Mouse (Mus musculus) spleen, adult 12 weeks (tissue): ENCODE results near the gene Lmbr1l.
"Not testable (repeated sequence)": the region's sequence is repeated elsewhere in the genome, so short reads cannot be mapped to it uniquely, and the experiment has no call there.

Source experiments
- DNase-seq: peaks from one replicate; pipeline ENCODE4 v3.0.0; 2022; ENCODE audit warnings: low spot score

Gene Lmbr1l

DNA sequence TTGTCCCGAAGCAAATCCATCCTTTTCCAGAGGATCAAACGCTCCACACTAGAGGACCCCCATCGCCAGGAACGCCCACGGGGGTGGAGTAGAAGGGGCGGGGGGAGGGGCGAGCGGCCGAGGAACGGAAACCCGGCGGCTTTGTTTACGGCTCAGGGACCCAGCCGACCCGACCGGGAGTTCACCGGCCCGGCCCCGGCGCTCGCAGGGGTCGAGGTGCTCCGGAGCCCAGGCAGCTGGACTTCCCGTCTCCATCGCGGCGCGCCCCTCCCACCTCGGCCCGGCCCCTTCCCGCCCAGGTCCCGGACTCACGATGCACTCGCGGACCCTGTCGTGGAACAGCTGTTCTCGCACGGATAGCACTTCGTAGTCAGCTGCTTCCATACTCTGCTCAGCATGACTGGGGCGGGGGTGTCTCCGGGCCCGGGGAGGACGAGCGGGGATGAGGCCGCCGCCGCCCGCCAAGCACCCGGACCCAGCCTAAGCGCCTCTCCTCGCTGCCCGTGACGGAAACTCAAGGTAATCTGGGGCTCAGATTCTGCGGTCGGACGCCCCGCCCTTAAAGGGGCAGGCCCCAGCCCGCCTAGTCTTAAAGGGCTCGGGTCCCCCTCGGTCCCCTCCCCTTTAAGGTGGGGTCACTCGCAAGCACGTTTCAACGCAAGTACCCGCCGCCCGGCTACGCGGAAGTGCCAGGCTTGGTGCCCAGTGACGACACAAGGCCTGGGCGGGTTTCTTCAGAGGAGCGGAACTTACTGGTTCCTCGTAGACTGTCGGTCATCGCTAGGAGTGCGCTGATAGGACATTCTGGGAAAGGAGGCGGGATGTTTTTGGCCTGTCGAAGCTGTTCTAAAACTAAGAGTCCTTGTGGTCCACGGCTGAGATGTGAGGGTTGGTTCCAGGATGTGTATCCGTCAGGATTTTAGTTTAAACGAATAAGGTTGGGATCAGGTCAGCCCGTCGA, at the start of gene Lmbr1l:
Lmbr1l (minus strand) TSS at position 694 of the 961 bp plus-strand sequence.
- DNase-seq, result peak; percentile 96

DNA sequence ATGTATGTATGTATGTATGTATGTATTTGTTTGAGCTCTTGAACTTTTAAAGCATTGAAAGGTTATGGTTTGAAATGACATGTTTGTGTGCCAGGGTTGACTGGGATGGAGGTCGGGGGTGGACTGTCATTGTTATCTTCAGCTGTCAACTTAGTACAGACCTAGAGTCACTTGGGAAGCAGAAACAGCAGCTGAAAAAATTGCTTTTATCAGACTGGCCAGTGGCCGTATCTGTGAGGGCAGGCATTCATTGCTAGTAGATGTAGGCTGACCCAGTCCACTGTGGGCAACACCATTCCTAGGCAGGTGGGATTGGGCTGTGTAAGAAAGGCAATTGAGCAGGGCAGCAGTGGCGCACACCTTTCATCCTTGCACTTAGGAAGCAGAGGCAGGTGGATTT, 41.5 kb upstream of the Lmbr1l start:
- DNase-seq, result no peak

DNA sequence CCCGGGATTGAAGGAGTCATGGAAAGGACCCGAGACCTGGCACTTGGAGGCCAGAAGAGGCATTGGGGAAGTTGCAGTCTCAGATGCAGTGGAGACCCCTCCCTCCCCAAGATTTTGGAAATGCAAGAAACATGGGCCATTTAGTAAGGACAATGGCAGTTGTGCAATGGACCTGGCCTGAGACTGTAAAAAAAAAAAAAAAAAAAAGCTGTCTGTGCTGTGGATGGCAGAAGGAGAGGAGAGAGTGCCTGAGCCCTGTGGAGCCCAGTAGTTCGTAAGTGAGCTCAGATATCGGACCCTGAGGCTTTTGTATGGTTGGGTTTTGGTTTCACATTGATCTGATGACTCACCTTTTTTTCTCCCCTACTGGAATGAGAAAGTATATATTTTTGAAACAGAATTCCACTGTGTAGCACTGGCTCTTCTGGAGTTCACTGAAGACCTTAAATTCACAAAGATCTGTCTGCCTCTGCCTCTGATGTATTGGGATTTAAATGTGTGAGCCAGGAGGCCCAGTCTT, 40.9 kb upstream of the Lmbr1l start:
- DNase-seq, result no peak

DNA sequence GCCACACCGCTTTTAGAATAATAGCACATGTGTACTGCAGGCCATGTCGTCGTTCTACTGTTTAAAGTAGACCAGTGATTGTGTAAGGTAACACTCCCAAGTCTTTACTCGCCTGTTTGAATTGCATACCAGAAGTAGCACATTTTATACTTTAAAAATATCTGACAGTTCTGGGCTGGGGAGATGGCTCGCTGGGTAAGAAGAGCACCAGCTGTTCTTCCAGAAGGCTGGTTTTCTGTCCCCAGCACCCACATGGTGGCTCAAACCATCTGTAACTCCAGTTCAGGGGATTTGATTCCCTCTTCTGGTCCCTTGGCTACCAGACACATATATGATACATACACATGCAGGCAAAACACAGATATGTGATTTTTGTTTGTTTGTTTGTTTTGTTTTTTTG, 39.4 kb upstream of the Lmbr1l start:
- DNase-seq, result no peak

DNA sequence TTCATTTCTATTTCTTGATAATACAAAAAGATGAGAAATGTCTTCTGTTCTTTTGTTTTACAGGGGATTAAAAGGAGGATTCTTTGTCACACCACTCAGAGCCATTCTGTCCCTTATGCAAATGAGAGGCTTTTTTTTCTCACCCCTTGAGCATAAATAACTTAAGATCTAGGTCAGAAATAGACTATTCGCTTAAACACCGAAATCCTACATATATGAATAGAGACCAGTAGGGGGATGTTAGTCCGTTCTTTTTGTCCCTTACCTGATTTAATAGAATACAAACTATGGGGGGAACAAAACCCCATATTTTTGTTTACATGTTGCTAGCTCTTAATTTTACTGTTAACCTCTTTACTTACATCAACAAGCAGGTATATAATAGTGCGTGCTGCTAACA, 38.0 kb upstream of the Lmbr1l start:
- no peak for DNase-seq

DNA sequence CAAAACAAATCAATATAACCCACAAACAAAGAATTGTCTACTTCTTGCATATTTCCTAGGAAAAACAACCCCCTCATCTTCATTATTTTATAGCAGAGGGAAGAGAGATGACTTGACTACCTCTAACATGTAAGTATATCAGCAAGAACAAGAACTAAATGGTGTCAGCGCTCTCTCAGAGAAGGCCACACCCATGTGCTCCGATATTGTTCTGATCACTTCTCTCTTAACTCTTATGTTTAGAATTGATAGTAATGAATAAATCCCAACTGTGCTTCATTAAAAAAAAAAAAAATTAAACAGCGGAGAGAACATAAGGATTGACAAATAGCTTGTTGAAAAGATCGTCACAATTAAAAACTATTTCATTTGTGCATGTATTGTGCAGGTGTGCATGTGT, 37.3 kb upstream of the Lmbr1l start:
- DNase-seq, result no peak

DNA sequence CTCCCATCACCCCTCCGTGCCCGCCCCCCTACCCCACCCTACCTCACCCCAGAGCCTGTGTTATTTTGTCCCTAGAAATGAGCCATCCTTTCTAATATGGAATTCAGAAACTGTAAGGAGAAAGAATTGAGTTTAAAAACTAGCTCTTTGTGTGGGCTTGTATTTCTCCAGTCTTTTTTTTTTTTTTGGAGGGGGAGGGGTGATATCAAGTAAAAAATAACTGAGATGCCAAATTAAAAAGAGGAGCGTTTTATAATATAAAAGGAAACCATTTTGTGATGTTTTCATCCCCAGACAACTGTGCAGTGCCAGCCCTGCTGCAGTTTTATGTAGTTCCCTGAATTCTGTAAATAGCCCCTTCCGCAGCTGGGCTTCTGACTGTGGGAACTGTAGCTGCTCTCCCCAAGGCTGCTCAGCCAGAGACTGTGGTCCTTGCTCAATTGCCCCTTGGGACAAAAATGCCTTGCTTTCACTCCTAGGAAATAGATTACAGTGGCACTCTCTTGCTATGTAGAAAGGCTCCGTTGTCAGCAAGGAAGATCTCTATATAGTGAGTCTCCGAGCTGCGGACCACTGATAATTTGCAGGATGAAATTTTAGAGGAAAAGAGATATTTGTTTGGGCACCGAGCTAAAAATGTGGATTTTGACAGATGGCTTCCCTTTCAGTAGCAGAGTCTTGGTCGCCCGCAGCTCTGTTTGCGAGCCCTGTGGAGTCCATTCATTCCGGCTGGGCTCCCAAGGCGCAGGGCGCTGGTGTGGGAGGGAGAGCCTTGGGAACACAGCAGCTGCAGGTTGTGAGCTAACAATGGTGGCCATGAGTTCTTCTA, 36.6 kb upstream of the Lmbr1l start:
- DNase-seq, result no peak

DNA sequence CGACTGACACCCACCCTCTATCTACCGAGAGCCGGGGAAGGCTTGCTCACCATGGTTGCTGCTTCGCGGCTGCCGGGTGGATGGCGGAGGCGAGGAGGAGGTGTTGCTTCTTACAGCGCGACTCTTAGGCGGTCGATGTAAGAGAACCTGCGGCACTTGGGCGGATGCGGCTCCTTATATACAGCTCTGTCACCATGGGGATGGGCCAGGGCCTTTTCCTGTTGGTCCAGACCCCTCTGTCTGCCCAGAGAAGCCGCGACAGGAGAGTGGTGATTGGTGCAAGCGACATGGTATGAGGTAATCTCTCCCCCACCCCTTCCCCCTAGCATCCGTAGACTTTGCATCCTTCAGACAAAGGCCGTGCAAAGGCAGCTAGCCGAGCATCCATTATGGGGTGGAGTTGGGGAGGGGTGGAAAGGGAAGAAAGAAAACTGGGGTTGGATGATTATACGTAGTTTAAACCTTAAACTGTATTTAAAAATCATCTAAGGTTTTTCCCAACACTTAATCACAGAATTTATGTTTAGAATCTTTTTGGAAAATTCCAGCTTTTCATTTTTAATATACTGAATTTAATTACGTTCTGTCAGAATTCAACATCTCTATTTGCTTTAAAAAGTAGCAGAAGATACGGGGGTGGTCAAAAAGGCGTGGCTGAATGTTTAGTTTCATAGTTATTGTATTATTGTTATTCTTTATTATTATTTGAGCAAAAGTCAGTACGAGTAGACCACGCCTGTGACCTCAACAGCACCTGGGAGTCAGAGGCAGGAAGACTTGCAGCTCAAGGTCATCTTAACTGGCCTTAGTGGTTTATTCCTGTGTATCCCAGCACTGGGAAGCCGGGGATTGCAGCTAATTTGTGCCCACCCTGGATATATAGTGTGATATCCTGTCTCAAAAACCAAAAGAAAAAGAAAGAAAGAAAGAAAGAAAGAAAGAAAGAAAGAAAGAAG, 35.6 kb upstream of the Lmbr1l start, which contains the start of the genes Gm49450 and Tuba1a:
Gm49450 (minus strand) TSS at position 151 of the 956 bp plus-strand sequence.
Tuba1a (minus strand) TSS at position 303 of the 956 bp plus-strand sequence.
- peak; percentile 74 for DNase-seq

DNA sequence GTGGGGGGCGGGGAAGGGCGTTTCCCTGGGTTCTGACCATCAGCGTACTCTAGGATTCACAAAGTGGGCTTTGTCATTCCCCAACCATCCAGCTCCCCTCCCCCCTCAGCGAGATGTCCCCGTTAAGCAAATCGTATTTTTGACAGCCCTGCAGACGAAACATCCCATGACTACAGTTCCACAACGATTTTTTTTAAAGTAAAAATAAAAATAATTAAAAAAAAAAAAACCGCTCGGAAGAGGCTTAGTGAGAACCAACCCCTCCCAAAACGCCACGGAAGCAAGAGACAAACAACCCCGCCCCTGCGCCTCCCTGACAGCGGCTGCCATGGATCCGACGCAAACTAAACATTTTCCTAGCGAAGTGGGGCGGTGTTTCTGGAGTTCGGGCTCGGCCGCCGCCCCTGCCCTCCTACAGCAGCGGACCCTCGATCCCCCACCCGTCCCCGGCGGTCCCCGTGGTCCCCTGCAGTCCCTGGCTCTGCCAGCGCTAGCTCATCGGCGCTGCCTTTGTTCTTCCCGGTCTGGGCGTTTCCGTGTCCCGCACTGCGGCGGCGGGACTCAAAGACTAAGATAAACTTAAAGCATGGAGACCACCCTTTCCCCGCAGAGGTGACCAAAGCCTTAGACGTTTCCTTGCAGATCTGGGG, 34.8 kb upstream of the Lmbr1l start:
- DNase-seq, result peak; percentile 64

DNA sequence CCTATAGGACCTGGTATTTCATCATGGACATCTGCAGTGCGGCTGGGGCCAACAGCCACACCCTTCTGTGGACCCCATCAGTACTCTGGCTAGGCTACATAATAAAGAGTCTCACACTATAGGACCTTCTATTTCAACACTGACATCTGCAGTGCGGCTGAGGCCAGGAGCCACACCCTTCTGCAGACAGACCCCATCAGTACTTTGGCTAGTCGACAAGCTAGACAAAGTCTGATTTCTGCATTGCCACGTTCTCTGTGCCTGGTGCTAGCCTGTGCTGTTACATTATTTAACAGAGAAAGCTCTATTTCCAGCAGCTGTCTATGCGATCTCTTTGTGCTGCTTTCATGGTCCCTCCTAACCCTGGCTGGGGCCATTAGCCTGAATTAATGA, 34.0 kb upstream of the Lmbr1l start:
- no peak for DNase-seq

DNA sequence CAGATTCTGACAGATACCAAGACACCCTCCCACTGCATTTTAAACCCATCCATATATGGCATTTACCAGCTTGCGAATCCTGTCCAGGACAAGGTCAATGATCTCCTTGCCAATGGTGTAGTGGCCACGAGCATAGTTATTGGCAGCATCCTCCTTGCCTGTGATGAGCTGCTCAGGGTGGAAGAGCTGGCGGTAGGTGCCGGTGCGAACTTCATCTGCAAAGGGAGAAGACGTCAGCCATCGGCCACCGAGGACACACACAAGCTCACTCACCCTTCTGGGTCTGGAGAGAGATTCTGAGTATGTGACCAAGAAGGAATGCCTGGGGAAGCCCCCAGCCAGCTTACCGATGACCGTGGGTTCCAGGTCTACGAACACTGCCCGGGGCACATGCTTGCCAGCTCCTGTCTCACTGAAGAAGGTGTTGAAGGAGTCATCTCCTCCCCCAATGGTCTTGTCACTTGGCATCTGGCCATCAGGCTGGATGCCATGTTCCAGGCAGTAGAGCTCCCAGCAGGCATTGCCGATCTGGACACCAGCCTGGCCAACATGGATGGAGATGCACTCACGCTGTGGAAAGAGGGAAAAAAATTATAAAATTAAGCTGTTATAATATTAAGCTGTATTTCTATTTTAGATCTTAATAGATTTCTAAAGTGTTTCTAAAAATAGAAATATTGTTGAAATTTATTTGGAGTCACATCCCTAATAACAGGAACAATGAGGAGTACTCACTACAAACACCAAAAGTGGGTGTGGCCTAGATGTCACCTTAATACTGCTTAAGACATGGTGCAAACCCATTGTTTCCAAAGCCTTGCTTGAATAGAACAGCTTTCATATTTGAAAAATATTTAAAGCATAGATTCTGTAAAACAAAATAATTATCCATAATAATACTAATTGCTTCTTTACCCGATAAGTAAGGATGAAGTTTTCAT, 33.4 kb upstream of the Lmbr1l start:
- DNase-seq, result not testable (repeated sequence)

DNA sequence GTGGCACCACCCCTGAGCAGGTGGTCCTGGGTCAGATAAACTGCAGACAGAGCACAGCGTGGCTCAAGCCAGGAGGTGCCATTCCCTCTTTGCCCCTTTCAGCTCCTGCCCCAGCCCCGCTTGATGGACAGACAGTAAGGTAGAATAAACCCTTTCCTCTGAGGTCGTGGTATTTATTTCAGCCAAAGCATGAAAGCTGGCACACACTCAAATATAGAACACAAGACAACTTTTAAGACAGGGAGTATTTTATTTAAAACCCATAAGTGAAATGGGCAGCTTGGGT, 31.5 kb upstream of the Lmbr1l start:
- DNase-seq, result no peak

DNA sequence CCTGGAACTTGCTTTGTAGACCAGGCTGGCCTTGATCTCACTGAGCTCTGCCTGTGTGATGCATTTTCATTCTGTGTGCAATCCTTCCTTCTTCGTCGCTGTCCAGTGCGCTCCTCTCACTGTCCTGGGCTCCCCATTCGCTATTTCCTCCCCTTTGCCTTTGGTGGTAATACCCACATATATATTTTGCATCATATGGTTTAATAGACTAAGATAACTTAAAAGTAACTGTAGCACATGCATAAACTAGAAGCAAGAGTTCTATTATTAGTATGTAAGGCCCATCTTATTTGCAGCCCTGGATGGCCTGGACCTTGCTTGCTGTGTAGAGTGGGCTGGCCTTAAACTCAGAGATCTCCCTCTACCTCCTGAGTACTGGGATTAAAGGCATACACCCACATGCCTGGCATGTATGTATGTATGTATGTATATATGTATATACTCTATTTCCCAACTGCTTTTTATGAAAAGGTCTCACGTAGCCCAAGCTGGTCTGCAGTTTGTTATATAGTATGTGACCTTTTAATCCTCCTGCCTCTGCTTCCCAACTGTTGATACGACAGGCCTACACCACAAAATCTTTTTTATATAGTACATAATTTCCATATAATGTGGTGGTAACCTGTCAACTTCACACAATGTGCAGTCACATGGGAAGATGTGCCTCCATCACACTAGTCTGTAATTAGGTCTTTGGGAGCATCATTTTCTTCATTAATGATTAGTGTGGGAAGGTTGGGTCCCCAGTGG, 31.0 kb upstream of the Lmbr1l start:
- DNase-seq, result no peak

DNA sequence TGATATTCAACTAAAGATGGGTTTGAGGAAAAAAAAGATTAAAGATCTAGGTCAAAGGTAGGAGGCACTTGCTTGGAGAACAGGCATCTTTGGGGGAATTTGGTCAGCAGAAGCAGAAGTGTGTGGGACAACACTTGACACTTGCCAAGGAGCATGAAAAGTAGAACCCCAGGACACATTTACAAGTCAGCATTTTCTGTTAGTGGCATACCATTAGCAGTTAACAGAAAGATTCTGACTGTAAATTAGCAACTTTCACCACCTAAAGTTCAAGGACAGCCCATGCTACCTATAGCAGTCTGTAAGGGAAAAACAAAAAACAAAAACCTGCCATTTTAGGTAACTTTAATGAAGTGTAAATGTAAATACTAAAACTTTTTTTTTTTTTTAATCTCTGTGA, 30.4 kb upstream of the Lmbr1l start:
- DNase-seq, result no peak

DNA sequence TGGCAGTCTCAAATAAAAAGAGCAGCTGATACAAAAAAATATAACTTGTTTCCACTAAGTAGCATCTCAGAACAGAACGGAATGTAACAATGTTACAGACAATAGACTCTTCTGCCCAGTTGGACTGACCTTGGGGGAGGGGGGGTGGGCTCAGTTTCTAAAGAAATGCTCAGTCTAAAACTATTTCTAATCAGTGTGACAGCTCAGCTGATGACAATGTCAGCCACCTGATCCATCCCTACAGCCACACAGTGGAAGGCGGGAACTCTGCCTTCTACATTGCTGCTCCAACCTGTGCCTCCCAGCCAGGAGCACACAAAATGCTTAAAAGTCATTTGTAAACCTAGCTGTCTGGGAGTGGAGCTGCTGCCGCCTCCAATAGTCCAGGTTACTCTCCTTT, 29.9 kb upstream of the Lmbr1l start:
- DNase-seq, result no peak

DNA sequence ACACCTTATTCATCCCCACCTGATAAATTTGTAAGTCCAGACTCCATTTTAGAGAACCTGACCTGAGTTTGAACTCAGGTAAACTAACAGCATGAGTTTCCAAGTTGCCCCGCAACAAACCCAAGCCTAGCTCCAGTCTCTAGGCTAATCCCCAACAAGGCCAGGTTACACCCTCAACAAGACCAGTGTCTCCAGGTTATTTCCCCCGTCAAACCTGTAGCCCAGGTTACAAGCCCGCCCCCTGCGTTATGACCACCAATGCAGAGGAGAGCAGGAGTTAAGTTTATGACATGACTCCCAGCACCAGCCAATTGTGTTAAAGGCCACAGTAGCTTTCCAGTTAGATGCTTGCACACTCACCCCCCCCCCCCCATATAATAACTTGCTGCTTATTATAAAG, 25.1 kb upstream of the Lmbr1l start:
- DNase-seq, result no peak

DNA sequence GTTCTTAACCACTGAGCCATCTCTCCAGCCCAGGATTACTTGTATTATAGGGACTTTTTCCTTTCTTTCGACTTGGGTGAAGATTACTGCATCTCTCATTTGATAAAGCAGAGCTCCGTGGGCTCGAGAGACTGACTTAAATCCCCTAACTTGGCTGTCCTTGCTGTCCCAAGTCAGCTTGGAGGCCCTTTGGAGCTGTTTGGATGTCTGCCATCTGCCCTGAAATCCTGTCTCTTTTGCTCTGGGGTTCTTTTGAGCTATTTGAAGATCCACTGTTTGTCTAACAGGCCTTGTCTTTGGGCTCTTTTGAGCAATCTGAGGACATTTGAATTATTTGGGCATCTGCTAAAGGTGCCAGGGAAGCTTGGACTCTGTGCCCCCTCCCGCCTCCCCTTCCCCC, 24.1 kb upstream of the Lmbr1l start:
- DNase-seq, result no peak

DNA sequence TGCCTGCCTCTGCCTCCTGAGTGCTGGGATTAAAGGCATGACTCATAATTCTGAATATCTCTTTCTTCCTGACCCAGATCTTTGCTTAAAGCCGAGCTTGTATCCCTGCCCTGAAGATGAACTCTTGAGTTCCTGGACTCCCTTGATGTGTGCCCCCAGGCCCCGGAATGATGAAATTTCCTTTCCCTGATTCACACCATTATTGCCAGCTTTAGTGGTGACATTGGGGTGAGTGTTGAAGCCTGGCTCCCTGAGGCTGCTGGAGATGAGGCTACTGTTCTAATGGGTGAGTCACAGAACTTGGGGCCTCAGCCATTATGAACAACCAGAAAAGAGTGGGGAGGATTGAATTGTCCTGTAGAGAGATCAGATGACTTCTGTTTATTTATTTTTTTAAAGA, 23.5 kb upstream of the Lmbr1l start:
- DNase-seq, result no peak

DNA sequence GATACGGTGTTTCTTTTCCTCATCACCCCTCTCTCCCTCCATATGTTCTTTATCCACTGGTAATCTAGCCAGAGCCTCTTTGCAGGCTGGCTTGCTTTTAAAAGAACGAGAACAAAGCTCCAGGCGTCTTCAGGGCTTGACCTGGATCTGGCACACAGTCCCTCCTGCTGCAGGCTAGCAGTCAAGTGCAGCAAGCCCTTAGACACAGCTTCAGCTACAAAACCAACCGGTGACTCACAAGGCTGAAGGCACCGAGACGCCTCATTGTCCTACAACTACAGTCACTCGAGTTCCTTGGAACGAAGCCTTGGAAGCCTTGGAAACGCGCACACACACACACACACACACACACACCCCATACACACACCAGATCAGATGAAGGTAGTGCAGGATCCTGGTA, 22.8 kb upstream of the Lmbr1l start:
- DNase-seq, result no peak
